ENCODE assay signal across 13 mouse cellular contexts in the genomic region with DNA sequence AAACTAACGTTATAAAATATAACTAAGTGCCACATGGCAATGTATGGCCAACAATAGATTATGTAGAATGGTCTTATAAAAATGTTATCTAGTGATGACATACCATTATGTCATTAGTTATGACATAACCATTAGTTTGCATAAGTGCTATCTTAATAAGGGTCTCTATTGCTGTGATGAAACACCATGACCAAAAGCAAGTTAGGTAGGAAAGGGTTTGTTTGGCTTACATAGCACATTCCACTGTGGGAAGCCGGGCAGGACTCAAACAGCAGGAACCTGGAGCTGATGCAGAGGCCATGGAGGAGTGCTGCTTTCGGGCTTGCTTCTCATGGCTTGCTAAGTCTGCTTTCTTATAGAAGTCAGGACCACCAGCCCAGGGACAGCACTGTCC. TPM values are rescaled to one million over a fixed set of nuclear protein-coding genes. Genes with fewer than 3 reads are reported as not detected.
"Had no signal": no experiment of that assay in that cellular context is flagged by ENCODE, and none has a peak within 500 bp of the region (broad histone marks: within the 10 kb centered on the region; RNA-seq: fewer than 3 reads in every experiment).

No protein-coding gene starts in this region.

- H3K27ac ChIP-seq: hindbrain, postnatal 0 days; layer of hippocampus, adult 2 months; limb, embryonic 12.5 days; liver, embryonic 13.5 days; midbrain, embryonic 10.5 days; neural tube, embryonic 15.5 days had no signal

- H3K4me1 ChIP-seq: limb, embryonic 12.5 days; liver, embryonic 13.5 days; neural tube, embryonic 15.5 days had no signal

- H3K4me3 ChIP-seq: layer of hippocampus, adult 2 months; limb, embryonic 12.5 days; liver, embryonic 13.5 days; midbrain, embryonic 10.5 days; myocyte; neural tube, embryonic 15.5 days had no signal

- ATAC-seq: hindbrain, postnatal 0 days had no signal

- H3K4me2 ChIP-seq: limb, embryonic 12.5 days; liver, embryonic 13.5 days; lung, embryonic 14.5 days; neural tube, embryonic 15.5 days had no signal

- DNase-seq: liver, embryonic 13.5 days; lung, embryonic 14.5 days; lung, postnatal 10 days; lung, postnatal 4 days; midbrain, embryonic 14.5 days; thymus, adult 18-20 months; thymus, postnatal 14 days had no signal

- H3K9me3 ChIP-seq: limb, embryonic 12.5 days; liver, embryonic 13.5 days; midbrain, embryonic 10.5 days; neural tube, embryonic 15.5 days had no signal

- H3K27me3 ChIP-seq: limb, embryonic 12.5 days; liver, embryonic 13.5 days; neural tube, embryonic 15.5 days had no signal

- H3K9ac ChIP-seq: limb, embryonic 12.5 days; liver, embryonic 13.5 days; lung, embryonic 14.5 days; neural tube, embryonic 15.5 days had no signal

- H3K36me3 ChIP-seq: limb, embryonic 12.5 days; liver, embryonic 13.5 days; midbrain, embryonic 10.5 days had no signal

RNA-seq across cellular contexts. Expression of gene Cnnm1, which starts 24.1 kb away (rescaled TPM):
- polyA plus RNA-seq: myocyte had no signal
